Mouse (Mus musculus): ENCODE measurements around the gene Sfr1.

GRCm38 (mm10) chr19:47750391-47750790, 18.9 kb downstream of the Sfr1 start:
- TF ChIP-seq CTCF (IDR thresholded peaks at IDR 0.05; ENCODE audit: extremely low read depth, insufficient read depth, low read length) (no peak), POLR2A (IDR thresholded peaks at IDR 0.05; ENCODE audit: extremely low read depth, insufficient read depth, low read length) (no peak)

Data from cortical plate, adult 2 months (tissue).